Mouse (Mus musculus) embryonic stem cell, embryonic (primary cell): ENCODE results near the gene Lingo1.

Source experiments
- CTCF ChIA-PET, 4 experiments: fragments of 300-600 bp in 2 of 4; fragments of 350-600 bp in 2 of 4; sonication (Branson Sonifier 250); formaldehyde crosslinking; loops; one replicate each; lab custom pipeline; 2022; ENCODE audit warnings: inconsistent platforms in 2 of 4; lab: Charles Lee
- POLR2A ChIA-PET, 4 experiments: fragments of 300-600 bp in 2 of 4; fragments of 350-600 bp in 2 of 4; sonication (Branson Sonifier 250); formaldehyde crosslinking; loops; one replicate each; lab custom pipeline; 2022; ENCODE audit warnings: antibody characterized with exemption in 4 of 4, inconsistent platforms in 1 of 4; lab: Charles Lee

Gene Lingo1

DNA sequence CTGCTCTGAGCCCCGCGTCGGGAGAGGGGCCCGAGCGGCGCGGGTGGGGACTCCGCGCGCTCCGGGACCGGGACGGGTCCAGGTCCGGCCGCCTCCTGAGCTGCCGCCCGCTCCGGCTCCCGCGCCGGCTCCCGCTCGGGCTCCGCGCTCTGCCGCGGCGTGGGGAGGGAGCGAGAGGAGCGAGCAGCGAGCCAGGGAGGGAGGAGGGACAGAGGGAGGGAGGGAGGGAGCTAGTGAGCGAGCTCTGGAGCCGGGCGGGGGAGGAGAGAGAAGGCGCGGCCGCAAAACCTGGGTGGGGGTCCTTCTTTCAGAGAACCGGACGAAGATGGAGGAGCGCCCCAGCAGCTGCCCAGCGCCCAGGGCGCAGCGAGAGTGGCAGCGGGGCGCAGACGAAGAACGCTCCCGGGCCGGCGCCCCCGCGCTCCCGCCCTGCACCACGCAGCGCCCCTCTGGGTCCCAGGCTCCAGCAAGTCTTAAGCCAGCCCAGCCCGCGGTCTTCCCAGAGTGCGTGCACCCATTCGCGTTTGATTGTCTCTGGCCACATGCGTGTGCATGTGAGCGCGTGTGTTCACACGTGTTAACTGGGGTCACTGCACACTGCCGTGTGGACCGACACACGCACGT, 160.7 kb downstream of the Lingo1 start:
- CTCF ChIA-PET: interaction anchor here (0.5 to 5.0 kb wide), 114 partner anchors 7 to 1211 kb away, joined by 3 to 63 read pairs (median 4); partner anchors contain the start of genes Hmg20a (in 2 of the 4), Lingo1 (in 2 of the 4), Peak1 (in 2 of the 4) and 1700017B05Rik (in 1 of the 4)
- POLR2A ChIA-PET: interaction anchor here (0.6 to 2.1 kb wide), 25 partner anchors 8 to 435 kb away, joined by 3 to 8 read pairs (median 4); partner anchors contain the start of genes Peak1 (in 3 of the 4), Hmg20a (in 2 of the 4), Lingo1 (in 1 of the 4) and Snx33 (in 1 of the 4)

DNA sequence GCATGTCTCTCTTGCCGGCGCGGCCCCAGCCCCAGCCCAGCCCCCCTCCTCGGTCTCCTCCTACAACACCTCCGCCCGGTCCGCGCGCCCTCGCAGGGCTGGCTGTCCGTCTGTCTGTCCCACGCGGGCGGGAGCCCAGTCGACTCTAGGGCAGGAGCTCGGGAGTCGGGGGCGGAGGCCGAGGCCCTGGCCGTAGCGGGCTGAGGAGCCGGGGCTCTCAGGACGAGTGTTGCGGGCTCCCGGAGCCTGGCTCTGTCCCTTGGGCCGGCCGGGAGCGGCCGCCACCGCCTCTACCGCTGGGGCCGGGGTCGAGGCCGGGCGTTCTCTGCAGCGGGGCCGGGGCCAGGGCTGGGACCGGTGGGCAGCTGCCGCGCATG, 161.2 kb downstream of the Lingo1 start:
- ChIA-PET POLR2A (interaction anchor here (0.6 to 2.1 kb wide), 14 partner anchors 9 to 434 kb away, joined by 3 to 7 read pairs (median 4); partner anchors contain the start of gene Lingo1 (in 1 of the 4)), CTCF (interaction anchor here (0.6 to 5.0 kb wide), 46 partner anchors 9 to 1171 kb away, joined by 3 to 63 read pairs (median 6); partner anchors contain the start of genes Lingo1 (in 2 of the 4), Hmg20a (in 1 of the 4) and Peak1 (in 1 of the 4))

DNA sequence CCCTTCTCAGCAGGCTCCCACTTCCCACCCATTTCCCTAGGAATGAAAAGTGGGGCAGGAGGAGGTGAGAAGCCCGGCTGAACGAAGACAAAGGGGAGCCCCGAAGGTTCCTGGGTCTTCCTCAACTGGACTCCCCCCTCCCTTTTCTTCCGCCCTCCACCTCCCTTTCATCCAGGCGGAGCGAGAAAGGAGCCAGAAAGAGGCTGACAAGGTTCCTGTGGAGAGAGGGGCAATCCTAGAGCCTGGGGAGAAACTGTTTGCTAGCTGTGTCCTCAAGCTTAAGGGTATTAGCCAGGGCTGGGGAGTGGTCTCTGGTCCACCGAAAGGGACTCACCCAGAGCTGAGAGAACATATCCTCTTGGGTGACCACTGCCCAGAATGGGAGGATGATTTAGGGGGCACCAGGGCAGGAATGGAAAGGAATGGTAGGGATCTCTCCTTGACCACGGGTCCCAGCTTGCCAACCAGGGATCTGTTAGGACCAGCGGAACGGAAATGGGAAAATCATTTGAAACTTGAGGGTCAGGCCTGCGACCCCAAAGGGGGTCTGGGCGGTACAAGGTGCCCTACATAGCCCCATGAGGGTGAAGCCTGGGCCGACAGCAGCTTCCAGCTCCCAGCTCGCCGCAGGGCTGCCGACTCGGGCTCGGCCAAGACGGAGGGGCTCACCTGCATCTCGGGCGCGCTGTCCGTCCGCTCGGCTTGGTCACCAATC, 161.7 kb downstream of the Lingo1 start:
- ChIA-PET POLR2A (interaction anchor here (0.8 to 2.1 kb wide), 10 partner anchors 9 to 293 kb away, joined by 3 to 7 read pairs (median 4); partner anchors contain the start of gene Lingo1 (in 1 of the 4)), CTCF (interaction anchor here (0.6 to 5.0 kb wide), 30 partner anchors 8 to 984 kb away, joined by 3 to 63 read pairs (median 6); partner anchors contain the start of gene Lingo1 (in 2 of the 4))

DNA sequence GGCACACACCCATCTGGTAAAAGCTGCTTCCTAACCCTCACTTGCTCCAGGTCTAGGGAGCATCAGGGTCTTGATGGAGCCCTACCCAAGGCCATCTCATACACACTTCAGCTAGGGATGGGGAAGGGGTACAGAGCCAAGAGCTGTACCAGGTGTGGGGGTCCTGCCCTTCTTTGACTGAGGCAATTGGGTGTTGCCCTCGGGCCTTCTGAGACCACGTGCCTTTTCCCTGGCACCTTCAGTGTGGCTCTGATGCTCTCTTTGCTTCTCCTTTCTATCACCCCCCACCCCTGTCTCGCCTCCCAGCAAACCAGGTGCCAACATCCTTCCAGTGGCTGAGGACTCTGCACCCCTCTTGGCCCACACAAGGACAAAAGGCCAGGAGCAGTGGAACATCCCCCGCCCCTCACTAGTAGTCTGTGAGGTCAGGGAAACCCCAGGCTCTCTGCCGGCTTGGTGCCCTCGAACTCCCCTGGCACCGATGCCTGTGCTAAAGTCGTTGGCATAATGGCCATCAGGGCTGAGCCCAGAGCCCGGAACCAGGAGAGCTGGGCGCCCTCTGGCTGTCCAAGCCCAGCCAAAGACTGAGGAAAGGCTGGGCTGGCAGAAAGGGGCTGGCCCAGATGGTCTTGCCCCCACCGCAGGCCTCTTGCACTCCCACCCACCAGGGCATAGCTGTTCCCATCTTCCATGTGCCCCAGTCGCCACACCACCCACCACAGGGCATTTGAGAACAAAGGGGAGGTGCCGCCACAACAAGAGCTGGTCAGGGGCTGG, 162.6 kb downstream of the Lingo1 start:
- POLR2A ChIA-PET: interaction anchor here in 2 of 4 experiments (0.7 to 1.7 kb wide), 5 partner anchors 9 to 99 kb away, joined by 3 to 5 read pairs (median 4); no protein-coding TSS in a partner anchor
- CTCF ChIA-PET: interaction anchor here in 2 of 4 experiments (1.1 to 4.2 kb wide), 6 partner anchors 13 to 420 kb away, joined by 3 to 23 read pairs (median 8); no protein-coding TSS in a partner anchor

DNA sequence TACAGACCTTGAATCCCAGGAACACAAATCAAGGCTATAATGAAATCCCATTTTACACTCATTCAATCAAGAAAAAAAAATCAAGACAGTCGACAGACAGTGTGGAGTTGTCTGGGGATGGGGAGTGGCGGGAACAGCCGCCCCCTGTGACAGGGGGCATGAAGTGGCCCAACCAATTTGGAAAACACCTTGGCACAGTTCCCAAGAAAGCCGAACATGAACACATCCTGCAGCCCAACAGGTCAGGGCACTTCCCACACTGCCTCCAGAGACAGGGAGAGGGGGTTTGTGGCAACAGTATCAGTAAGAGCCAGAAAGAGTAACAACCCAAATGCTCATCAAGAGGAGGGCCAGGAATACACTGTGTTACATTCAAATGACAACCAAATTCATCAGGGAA, 165.3 kb downstream of the Lingo1 start:
- ChIA-PET CTCF (no interaction called here), POLR2A (interaction anchor here in 1 of 4 experiments (2.3 kb wide), 1 partner anchor 11 kb away, joined by 8 read pairs; no protein-coding TSS in a partner anchor)

DNA sequence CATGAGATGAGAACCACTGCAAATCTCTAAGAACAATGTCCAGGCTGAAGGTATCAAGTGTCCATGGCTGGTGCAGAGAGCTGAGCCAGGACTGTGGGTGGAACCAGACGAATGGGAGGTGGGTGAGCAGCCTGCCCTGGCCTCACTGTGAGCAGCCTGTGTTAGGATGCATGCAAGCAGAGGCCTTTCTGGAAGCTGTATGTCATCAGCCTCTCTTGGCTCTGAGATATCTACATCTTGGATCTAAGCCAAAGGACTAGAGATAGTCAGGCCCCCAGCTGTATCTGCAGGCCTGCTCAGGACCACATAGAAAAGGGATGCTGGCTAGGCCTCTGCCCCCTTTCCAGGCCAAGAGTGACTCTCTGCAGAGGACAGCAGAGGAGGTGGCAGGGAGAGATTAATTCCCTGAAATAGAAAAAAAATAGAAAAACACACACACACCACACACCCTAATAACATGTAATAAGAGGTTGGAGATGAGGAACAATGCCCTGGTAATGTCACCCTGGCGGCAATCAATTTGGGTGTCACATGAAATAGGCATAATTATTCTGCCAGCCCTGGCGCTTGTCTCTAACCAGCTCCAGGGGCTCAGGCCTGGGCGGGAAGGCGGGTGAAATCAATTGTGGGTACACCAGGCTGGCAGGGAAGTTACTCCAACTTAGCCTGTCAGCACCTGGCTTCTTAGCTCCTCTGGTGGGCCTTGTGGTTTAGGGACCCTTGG, 166.4 kb downstream of the Lingo1 start:
- ChIA-PET POLR2A (interaction anchor here in 1 of 4 experiments (0.7 to 1.1 kb wide), 2 partner anchors 16 to 192 kb away, joined by 3 read pairs; no protein-coding TSS in a partner anchor), CTCF (interaction anchor here in 2 of 4 experiments (0.5 to 1.6 kb wide), 3 partner anchors 9 to 101 kb away, joined by 3 to 7 read pairs (median 4); no protein-coding TSS in a partner anchor)

DNA sequence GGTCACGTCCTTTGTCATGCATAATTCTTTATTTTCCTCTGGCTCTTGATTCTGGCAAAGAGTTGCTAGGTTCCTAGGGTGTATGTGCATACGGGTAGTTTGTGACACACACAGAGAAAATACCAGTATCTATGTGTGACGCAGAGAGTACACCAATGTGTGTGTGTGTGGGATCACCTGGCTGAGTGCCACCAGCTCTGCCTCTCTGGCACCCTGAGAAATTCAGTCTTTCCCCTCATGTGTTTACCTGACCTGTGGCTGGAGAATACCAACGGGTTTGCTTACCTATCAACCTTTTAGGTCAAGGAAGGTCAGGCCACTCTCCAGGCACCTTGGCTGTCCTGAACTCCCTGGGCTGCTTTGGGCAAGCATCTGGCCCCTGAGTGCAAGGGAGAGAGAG, 169.0 kb downstream of the Lingo1 start:
- CTCF ChIA-PET: interaction anchor here in 3 of 4 experiments (0.6 to 3.1 kb wide), 4 partner anchors 8 to 147 kb away, joined by 3 to 13 read pairs (median 3); no protein-coding TSS in a partner anchor
- POLR2A ChIA-PET: no interaction called here

DNA sequence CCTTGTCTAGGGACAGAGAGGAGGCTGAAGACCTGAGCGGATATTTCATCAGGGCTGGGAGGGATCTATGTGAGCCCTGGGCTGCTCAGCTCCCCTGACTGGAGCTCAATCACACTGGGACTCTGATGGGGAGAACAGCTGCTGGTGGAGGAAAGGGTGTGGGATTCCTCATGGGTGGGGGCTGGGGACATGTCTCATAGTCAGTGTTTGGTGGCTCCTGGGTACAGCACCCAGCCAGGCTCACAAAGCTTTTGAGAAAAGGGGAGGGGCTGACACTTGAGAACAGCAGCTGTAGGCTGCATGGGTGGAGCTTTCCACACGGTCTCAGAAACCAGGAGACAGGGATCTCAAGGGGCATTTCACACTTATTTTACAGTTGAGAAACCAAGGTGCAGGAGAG, 171.3 kb downstream of the Lingo1 start:
- CTCF ChIA-PET: interaction anchor here (0.5 to 3.1 kb wide), 5 partner anchors 10 to 1487 kb away, joined by 3 to 21 read pairs (median 5); no protein-coding TSS in a partner anchor
- POLR2A ChIA-PET: interaction anchor here in 3 of 4 experiments (0.6 to 1.9 kb wide), 8 partner anchors 8 to 938 kb away, joined by 3 to 8 read pairs (median 4); no protein-coding TSS in a partner anchor

DNA sequence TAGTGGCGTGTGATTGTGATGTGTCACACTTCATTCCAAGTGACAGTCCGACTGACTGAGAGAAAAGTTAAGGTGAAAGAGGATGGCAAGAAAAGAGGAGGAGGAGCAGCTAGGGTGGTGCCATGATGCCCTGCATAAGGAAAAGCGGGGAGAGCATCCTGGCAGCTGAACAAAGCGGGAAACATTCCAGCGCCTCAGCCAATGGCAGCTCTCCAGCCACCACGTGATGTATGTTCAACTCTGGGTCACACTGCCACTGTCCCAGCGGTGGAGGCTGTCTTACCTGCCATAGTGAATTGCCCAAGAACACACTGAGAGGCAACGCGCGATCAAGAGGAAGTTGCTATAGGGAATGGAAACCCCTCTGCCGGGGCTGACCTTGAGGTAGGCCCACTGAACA, 172.9 kb downstream of the Lingo1 start:
- POLR2A ChIA-PET: interaction anchor here in 2 of 4 experiments (0.7 to 1.9 kb wide), 3 partner anchors 9 to 88 kb away, joined by 3 to 6 read pairs (median 4); no protein-coding TSS in a partner anchor
- CTCF ChIA-PET: interaction anchor here in 3 of 4 experiments (0.9 to 2.8 kb wide), 3 partner anchors 13 to 117 kb away, joined by 3 to 21 read pairs (median 4); no protein-coding TSS in a partner anchor

DNA sequence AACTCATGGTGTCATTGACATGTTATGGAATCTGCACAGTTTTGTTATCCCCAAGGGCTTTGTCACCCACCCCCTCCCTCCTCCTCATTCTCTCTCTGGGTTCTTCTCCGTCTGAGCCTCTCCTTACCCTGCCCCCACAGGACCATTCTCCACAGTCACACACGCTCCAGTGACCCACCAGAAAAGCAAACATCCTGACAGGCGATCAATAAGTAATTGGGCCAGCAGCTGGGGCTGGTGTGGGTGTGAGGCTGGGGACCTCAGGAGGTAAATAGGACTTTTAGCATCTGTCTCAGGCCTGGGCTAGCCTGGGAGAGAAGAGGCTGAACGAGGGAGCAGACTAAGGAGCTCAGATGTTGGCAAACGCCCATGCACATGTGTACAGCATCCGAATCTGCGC, 173.5 kb downstream of the Lingo1 start:
- ChIA-PET POLR2A (interaction anchor here in 2 of 4 experiments (0.6 to 1.5 kb wide), 5 partner anchors 11 to 595 kb away, joined by 3 to 4 read pairs (median 3); no protein-coding TSS in a partner anchor), CTCF (interaction anchor here in 3 of 4 experiments (0.9 to 2.8 kb wide), 3 partner anchors 14 to 116 kb away, joined by 3 to 21 read pairs (median 4); no protein-coding TSS in a partner anchor)

DNA sequence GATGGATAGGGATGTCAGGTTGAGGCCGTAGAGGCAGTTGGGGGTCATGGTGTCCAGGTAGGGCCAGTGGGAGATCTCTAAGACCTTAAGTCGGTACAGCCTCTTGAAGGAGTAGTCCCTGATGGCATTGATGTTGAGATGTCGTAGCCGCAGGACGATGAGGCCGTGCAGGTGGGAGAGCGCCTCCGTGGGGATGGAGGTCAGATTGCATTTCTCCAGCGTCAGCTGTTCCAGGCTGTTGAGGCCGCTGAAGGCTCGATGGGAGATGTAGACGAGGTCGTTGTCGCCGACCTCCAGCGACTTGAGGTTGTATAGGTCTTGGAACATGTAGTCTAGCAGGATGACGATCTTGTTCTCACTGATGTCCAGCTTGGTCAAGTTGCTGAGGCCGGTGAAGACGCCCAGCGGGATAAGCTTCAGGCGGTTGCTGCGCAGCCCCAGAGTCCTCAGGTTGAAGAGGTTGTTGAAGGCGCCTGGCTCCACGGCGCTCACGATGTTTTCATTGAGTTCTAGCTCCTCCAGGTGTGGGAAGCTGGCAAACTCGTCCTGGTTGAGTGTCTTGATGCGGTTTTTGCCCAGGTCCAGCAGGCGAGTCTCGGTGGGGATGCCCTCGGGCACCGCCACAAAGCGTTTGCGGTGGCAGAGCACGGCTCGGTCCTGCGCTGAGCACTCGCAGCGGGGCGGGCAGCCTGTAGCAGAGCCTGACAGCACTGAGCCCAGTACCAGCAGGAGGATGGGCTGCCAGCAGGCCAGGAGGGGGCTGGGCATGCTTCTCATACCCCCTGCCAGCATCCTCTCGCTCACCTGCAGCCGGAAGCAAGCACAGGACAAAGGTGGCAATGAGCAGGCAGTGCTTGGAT, 175.5 kb downstream of the Lingo1 start:
- POLR2A ChIA-PET: interaction anchor here in 3 of 4 experiments (0.6 to 2.7 kb wide), 16 partner anchors 11 to 203 kb away, joined by 3 to 10 read pairs (median 4); partner anchors contain the start of genes Hmg20a (in 1 of the 3) and Peak1 (in 1 of the 3)

DNA sequence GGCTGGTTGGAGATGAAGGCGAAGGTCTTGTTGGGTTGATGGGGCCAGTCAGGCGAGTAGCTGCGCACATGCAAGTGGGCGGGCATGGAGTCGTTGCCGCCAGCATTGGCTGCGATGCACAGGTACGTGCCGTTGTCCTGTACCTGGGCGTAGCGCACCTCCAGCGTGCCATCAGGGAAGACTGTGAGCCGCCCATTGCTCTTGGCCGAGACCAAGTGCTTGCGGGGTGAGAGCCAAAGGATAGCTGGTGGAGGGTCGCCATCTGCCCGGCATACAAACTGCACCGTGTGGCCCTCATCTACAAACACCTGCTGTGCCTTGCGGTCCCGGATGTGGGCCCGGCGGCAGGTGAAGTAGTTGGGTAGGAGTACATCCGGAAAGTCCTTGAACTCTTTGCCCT, 176.6 kb downstream of the Lingo1 start:
- CTCF ChIA-PET: interaction anchor here (0.5 to 2.5 kb wide), 13 partner anchors 8 to 540 kb away, joined by 3 to 19 read pairs (median 4); no protein-coding TSS in a partner anchor
- POLR2A ChIA-PET: interaction anchor here in 3 of 4 experiments (0.7 to 2.7 kb wide), 12 partner anchors 12 to 114 kb away, joined by 3 to 10 read pairs (median 4); no protein-coding TSS in a partner anchor

More for the DNA sequence above, 175.5 kb downstream of the Lingo1 start:
- CTCF ChIA-PET: interaction anchor here (0.5 to 2.5 kb wide), 16 partner anchors 9 to 420 kb away, joined by 3 to 19 read pairs (median 4); partner anchors contain the start of gene Hmg20a (in 1 of the 4)

DNA sequence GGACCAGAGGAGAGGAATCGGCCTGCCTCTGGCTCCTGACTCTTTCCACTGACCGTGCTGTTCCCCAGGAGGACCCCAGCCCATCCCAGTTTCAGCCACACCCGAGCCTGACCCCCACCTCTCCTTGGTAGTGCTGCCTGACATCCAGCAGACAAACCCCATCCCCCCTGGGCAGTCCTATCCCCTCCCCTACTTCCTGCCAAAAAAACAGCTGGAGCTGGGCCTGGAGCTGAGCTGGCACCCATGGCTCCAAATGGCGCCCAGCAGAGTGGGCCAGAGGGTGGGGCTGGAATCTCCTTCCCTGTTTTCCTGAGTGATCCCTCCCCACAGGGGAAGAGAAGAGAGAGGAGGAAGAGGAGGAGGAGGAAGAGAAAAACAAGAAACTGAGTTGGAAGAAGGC, 177.6 kb downstream of the Lingo1 start:
- POLR2A ChIA-PET: interaction anchor here in 2 of 4 experiments (1.3 to 2.7 kb wide), 4 partner anchors 14 to 84 kb away, joined by 3 to 10 read pairs (median 6); no protein-coding TSS in a partner anchor
- CTCF ChIA-PET: interaction anchor here (0.6 to 2.5 kb wide), 8 partner anchors 12 to 542 kb away, joined by 3 to 19 read pairs (median 4); partner anchors contain the start of genes Hmg20a (in 1 of the 4) and Peak1 (in 1 of the 4)

DNA sequence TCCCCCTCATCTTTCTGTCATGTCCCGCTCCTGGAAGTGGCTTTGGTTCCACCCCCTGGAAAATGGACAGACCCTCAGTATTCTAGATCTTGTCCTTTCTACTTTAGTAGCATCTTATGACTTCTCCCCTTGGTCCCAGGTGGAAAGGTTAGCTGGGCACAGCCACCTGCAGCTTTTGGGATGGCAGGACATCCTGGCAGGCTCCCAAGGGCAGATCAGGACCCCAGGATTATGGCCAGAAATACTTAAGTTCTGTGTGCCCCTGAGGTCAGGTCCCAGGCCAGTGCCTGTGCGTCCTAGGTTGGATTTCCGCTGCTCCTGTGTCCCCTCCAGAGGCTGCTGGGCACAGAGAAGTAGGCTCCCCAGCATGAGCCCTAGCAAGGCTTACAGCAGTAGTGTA, 180.2 kb downstream of the Lingo1 start:
- CTCF ChIA-PET: interaction anchor here in 1 of 4 experiments (2.5 kb wide), 1 partner anchor 20 kb away, joined by 10 read pairs; no protein-coding TSS in a partner anchor
- POLR2A ChIA-PET: no interaction called here

DNA sequence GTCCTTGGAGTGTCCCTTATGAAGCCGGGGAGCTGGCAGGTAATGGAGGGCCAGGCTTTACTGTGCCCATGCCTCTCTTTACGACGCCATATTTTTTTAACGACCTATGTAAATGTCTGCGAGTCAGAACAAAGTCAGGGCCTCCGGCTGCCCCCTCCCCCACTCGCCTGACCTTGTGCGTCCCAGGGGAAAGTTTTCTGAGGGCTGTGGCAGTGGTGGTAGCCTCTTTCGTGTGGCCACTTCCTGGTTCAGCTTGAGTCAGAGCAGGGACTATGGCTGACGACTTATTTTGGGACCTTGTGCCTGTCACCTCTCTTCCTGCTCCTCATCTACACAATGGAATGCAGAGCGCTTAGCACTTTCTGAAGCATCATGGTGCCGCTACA, 183.5 kb downstream of the Lingo1 start:
- POLR2A ChIA-PET: interaction anchor here in 2 of 4 experiments (1.1 to 1.2 kb wide), 2 partner anchors 18 to 20 kb away, joined by 3 to 4 read pairs; no protein-coding TSS in a partner anchor
- CTCF ChIA-PET: no interaction called here
